In the genomic region with DNA sequence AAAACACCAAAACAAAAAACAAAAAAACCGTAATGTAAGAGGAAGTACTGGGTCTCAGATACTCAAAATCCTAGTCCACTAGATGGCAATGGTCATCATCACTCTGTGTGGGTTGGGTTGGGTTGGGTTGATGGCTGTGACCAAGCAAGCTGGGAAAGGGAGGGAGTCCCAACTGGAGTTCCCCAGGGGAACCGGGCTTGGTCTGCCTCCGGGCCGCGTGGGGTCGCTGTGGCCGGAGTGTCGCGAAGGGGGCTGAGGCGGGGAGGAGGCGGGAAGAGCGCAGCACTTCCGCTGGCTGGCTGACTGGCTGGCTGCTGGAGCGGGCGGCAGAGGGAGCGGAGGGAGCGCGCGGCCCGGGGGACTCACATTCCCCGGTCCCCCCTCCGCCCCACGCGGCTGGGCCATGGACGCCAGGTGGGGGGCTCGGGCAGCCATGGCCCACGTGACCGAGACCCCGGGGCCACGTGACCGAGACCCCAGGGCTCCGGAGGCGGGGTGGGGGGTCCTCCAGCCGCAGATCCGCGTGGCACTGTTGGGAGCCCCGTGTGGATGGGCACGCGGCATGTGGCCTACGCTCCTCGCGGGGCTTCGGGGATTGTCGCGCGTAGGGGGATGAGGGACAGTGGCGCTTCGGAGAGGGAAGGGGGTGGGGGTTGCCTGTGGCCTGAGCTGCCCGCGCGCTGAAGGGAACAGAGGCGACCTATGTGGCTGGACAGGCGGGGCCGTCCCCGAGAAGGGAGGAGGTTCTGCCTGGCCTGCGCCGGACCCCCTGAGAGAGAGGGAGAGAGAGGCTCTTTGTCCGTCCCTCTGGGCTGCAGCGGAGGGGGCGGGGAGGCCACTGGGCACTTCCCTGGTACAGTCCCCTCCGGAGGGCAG, we compare ENCODE assay signal across 7 mouse cellular contexts. TPM values are rescaled to one million over a fixed set of nuclear protein-coding genes. Genes with fewer than 3 reads are reported as not detected.
DNase-seq lines count a peak whose midpoint lies in the region; ATAC-seq and TF ChIP-seq lines count a peak whose summit lies in the region.

A gene (plus strand): TSS at position 220 of the 876 bp plus-strand sequence.

- TF ChIP-seq POLR2A in kidney, adult 2 months (IDR thresholded peaks at IDR 0.05; ENCODE audit: low read depth, low read length): peak; percentile 44

- H3K27me3 ChIP-seq in embryonic facial prominence, embryonic 13.5 days: no peaks in the 10 kb centered on the region
- no peaks in the 10 kb centered on the region for H3K27me3 ChIP-seq in kidney, adult 2 months (replicated peaks; ENCODE audit: control insufficient read depth, insufficient read depth, low read length)
- no peaks in the 10 kb centered on the region for H3K27me3 ChIP-seq in limb, embryonic 13.5 days
- no peaks in the 10 kb centered on the region for H3K27me3 ChIP-seq in midbrain, embryonic 15.5 days (replicated peaks)

- peak within 1 kb of the TSS; percentile 81 for H3K4me3 ChIP-seq in embryonic facial prominence, embryonic 13.5 days
- peak within 1 kb of the TSS; percentile 83 for H3K4me3 ChIP-seq in kidney, adult 2 months (ENCODE audit: insufficient read depth, low read depth, low read length)
- H3K4me3 ChIP-seq in limb, embryonic 13.5 days: peak within 1 kb of the TSS; percentile 86
- H3K4me3 ChIP-seq in midbrain, embryonic 15.5 days: peak within 1 kb of the TSS; percentile 89

- no peaks in the 10 kb centered on the region for H3K9me3 ChIP-seq in embryonic facial prominence, embryonic 13.5 days
- no peaks in the 10 kb centered on the region for H3K9me3 ChIP-seq in limb, embryonic 13.5 days
- H3K9me3 ChIP-seq in midbrain, embryonic 15.5 days: no peaks in the 10 kb centered on the region

- peaks cover 42% of the 10 kb centered on the region for H3K36me3 ChIP-seq in embryonic facial prominence, embryonic 13.5 days
- peaks cover 14% of the 10 kb centered on the region for H3K36me3 ChIP-seq in kidney, adult 2 months (ENCODE audit: control insufficient read depth, insufficient read depth, low read length)
- H3K36me3 ChIP-seq in limb, embryonic 13.5 days: peaks cover 33% of the 10 kb centered on the region
- H3K36me3 ChIP-seq in midbrain, embryonic 15.5 days (replicated peaks): peaks cover 28% of the 10 kb centered on the region

- H3K4me1 ChIP-seq in embryonic facial prominence, embryonic 13.5 days: peaks cover 32% of the 10 kb centered on the region
- no peaks in the 10 kb centered on the region; the same call in 1 of the 2 replicates for H3K4me1 ChIP-seq in kidney, adult 2 months (ENCODE audit: control insufficient read depth, insufficient read depth, low read length)
- H3K4me1 ChIP-seq in limb, embryonic 13.5 days: peaks cover 35% of the 10 kb centered on the region
- peaks cover 28% of the 10 kb centered on the region for H3K4me1 ChIP-seq in midbrain, embryonic 15.5 days

- ATAC-seq in embryonic facial prominence, embryonic 13.5 days (ENCODE audit: insufficient number of reproducible peaks, insufficient read depth, low FRiP score, low TSS enrichment, low read depth): peak; percentile 74
- ATAC-seq in limb, embryonic 13.5 days (ENCODE audit: low FRiP score, low read depth): peak; percentile 76
- ATAC-seq in midbrain, embryonic 15.5 days (replicated peaks): peak; percentile 89

- H3K9ac ChIP-seq in embryonic facial prominence, embryonic 13.5 days: peak within 1 kb of the TSS; percentile 94
- H3K9ac ChIP-seq in limb, embryonic 13.5 days: peak within 1 kb of the TSS; percentile 92
- peak within 1 kb of the TSS; percentile 77 for H3K9ac ChIP-seq in midbrain, embryonic 15.5 days

- peak within 1 kb of the TSS; percentile 86 for H3K27ac ChIP-seq in embryonic facial prominence, embryonic 13.5 days
- peak within 1 kb of the TSS; percentile 50 for H3K27ac ChIP-seq in kidney, adult 2 months (ENCODE audit: insufficient read depth, low read depth, low read length)
- peak within 1 kb of the TSS; percentile 84 for H3K27ac ChIP-seq in limb, embryonic 13.5 days
- H3K27ac ChIP-seq in midbrain, embryonic 15.5 days: peak within 1 kb of the TSS; percentile 87

- DNase-seq in adrenal gland, postnatal 14 days: peak; percentile 99
- DNase-seq in heart, adult 18-20 months: peak; percentile 96 to 97
- peak; percentile 95 for DNase-seq in kidney, adult 2 months
- peak; percentile 82 to 86 for DNase-seq in spleen, adult 18-20 months

- TF ChIP-seq CTCF in kidney, adult 2 months (conservative IDR thresholded peaks at IDR 0.05; ENCODE audit: insufficient read depth, insufficient read length, low read depth, low read length): peak; percentile 84

- WGBS in embryonic facial prominence, embryonic 13.5 days: under 1% methylated on average over 60 of the region's 61 CpGs
- under 1% methylated on average over 54 of the region's 61 CpGs for WGBS in kidney, adult 2 months
- WGBS in limb, embryonic 13.5 days: under 1% methylated on average over 55 of the region's 61 CpGs
- WGBS in midbrain, embryonic 15.5 days: under 1% methylated on average over 61 of the region's 61 CpGs

- H3K4me2 ChIP-seq in embryonic facial prominence, embryonic 13.5 days: peak within 1 kb of the TSS; percentile 97
- peak within 1 kb of the TSS; percentile 80 for H3K4me2 ChIP-seq in limb, embryonic 13.5 days (replicated peaks)
- H3K4me2 ChIP-seq in midbrain, embryonic 15.5 days: peak within 1 kb of the TSS; percentile 93

RNA-seq across cellular contexts. Expression of the gene that starts here (rescaled TPM):
- 54.8 and 56.1 TPM in 2 replicates for total RNA-seq in adrenal gland, postnatal 14 days (2021)
- polyA plus RNA-seq in embryonic facial prominence, embryonic 13.5 days (2015; fragmentation: Nextera tagmentation; extraction: Ambion mirVana): 104 and 122 TPM in 2 replicates
- total RNA-seq in heart, adult 18-20 months (2021): 10 to 100 TPM; 23.4 to 26.0 TPM
- polyA plus RNA-seq in kidney, adult 2 months (2012; rRNA removed): 75.5 and 96.1 TPM in 2 replicates
- polyA plus RNA-seq in limb, embryonic 13.5 days (2015; fragmentation: Nextera tagmentation; extraction: Ambion mirVana): 114 and 127 TPM in 2 replicates
- polyA plus RNA-seq in midbrain, embryonic 15.5 days (2015; fragmentation: Nextera tagmentation; extraction: Ambion mirVana): 85.5 and 93.4 TPM in 2 replicates

Comparison
In these comparisons a context has a peak if more than half of its experiments do, and no peak if none do; other contexts are left out.
1. Peak in every context shown above with its lines: DNase-seq, ATAC-seq, H3K4me3 ChIP-seq and H3K27ac ChIP-seq.